Mouse (Mus musculus): ENCODE measurements at regions not wholly inside any gene's neighbourhood (a gene's known extent, or its start where the extent isn't known, plus 50 kb on each side); places are given as distances from the start of the nearest gene placed in this dataset.

DNA sequence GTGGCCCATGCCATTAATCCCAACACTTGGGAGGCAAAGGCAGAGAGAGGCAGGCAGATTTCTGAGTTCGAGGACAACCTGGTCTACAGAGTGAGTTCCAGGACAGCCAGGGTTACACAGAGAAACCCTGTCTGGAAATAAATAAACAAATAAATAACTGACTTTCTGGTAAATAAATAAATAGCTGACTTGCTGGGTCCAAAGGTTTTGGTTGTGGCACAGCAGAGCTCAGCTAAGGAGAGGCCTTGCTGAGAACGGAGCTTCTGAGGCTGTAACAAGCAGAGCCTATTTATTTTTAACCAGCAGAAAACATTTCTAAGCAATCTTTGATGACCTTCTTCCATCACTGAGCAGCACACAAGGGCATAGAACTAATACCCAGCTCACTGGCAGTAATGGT lies 50.3 kb upstream of the Rarb start:
- H3K4me1 ChIP-seq = no peaks in the 10 kb centered on the region
- no peak overlapping the region for H3K27ac ChIP-seq (replicated peaks)
- no peak overlapping the region for H3K9ac ChIP-seq (replicated peaks)
- no peak overlapping the region for H3K4me3 ChIP-seq
- no peak overlapping the region for H3K4me2 ChIP-seq (replicated peaks)
- ATAC-seq (ENCODE audit: low FRiP score, low read depth) = no peak
- no peaks in the 10 kb centered on the region for H3K36me3 ChIP-seq
- no peaks in the 10 kb centered on the region for H3K9me3 ChIP-seq
- 91% methylated on average over 2 of the region's 2 CpGs for WGBS
- H3K27me3 ChIP-seq = no peaks in the 10 kb centered on the region
